Mouse (Mus musculus) bone marrow macrophage, adult 2 months (primary cell): Measurements from ENCODE around the gene Acr.

Experiments used
- CTCF ChIP-seq: IDR thresholded peaks from 2 replicates; pipeline ENCODE4 v1.5.1; 2012; ENCODE audit warnings: low read depth, mild to moderate bottlenecking, low read length, moderate library complexity
- POLR2A ChIP-seq: IDR thresholded peaks from 2 replicates; pipeline ENCODE4 v1.6.1; 2012; ENCODE audit warnings: mild to moderate bottlenecking, low read depth, low read length, borderline replicate concordance

- TF ChIP-seq CTCF (no peak), POLR2A (no peak)
Measured at GRCm38 (mm10) chr15:89559202-89559731, 8.9 kb upstream of the Acr start.
